Mouse (Mus musculus) hindbrain, embryonic 12.5 days (tissue): Measurements from ENCODE around the gene Trpm3. TPM values are rescaled to one million over a fixed set of nuclear protein-coding genes. Genes with fewer than 3 reads are reported as not detected.

Source experiments
- ATAC-seq: fragments of 200-750 bp; cut with Nextera tagmentation; 2 replicates; pipeline ENCODE4 v1.8.0; 2017; ENCODE audit warnings: moderate TSS enrichment; ENCODE audit not compliant: low FRiP score
- H3K27ac ChIP-seq: fragments of 300-500 bp; sonication (generic); 2 replicates; pipeline ENCODE4 v1.5.1; 2016; ENCODE audit warnings: mild to moderate bottlenecking
- H3K27me3 ChIP-seq: fragments of 300-500 bp; sonication (generic); 2 replicates; pipeline ENCODE4 v1.6.1; 2016; ENCODE audit warnings: mild to moderate bottlenecking
- H3K36me3 ChIP-seq: fragments of 300-500 bp; sonication (generic); 2 replicates; pipeline ENCODE4 v1.6.1; 2016; ENCODE audit warnings: mild to moderate bottlenecking
- H3K4me1 ChIP-seq: fragments of 300-500 bp; sonication (generic); 2 replicates; pipeline ENCODE4 v1.6.1; 2016
- H3K4me2 ChIP-seq: fragments of 300-500 bp; sonication (generic); replicated peaks from 2 replicates; pipeline ENCODE4 v1.6.1; 2016; ENCODE audit warnings: mild to moderate bottlenecking
- H3K4me3 ChIP-seq: fragments of 300-500 bp; sonication (generic); 2 replicates; pipeline ENCODE4 v1.5.1; 2016; ENCODE audit warnings: mild to moderate bottlenecking
- H3K9ac ChIP-seq: fragments of 300-500 bp; sonication (generic); 2 replicates; pipeline ENCODE4 v1.6.1; 2016; ENCODE audit warnings: mild to moderate bottlenecking, moderate library complexity
- H3K9me3 ChIP-seq: fragments of 300-500 bp; sonication (generic); replicated peaks from 2 replicates; pipeline ENCODE4 v1.6.1; 2016; ENCODE audit warnings: mild to moderate bottlenecking
- WGBS: fragments of 180-500 bp; shearing (Covaris S2); methylation state at CpG from one replicate; pipeline ENCODE4 v1.1.7; 2016; 5-methylcytosine and 5-hydroxymethylcytosine counted together
- polyA plus RNA-seq: library from polyadenylated mRNA; unstranded; fragments of >200 nt; fragmentation: Nextera tagmentation; extraction: Ambion mirVana; gene quantifications from 2 replicates; pipeline ENCODE4 v1.2.1, GENCODE M21; 2016

The Trpm3 gene
- polyA plus RNA-seq, 1 experiment from 2014 or later = 23.8 TPM

GRCm38 (mm10) chr19:22326813-22327212, 188.0 kb downstream of the Trpm3 start:
- Histone ChIP-seq H3K4me3 (no peak overlapping the region), H3K4me1 (no peaks in the 10 kb centered on the region), H3K27me3 (no peaks in the 10 kb centered on the region), H3K4me2 (no peak overlapping the region), H3K27ac (no peak overlapping the region), H3K9me3 (no peaks in the 10 kb centered on the region), H3K9ac (no peak overlapping the region), H3K36me3 (no peaks in the 10 kb centered on the region)
- WGBS = 74% methylated on average over 2 of the region's 2 CpGs
- no peak for ATAC-seq

GRCm38 (mm10) chr19:22327226-22327625, 188.4 kb downstream of the Trpm3 start:
- no peak overlapping the region for H3K9ac ChIP-seq
- no peak overlapping the region for H3K4me3 ChIP-seq
- H3K4me1 ChIP-seq = no peaks in the 10 kb centered on the region
- no peak for ATAC-seq
- H3K4me2 ChIP-seq = no peak overlapping the region
- H3K36me3 ChIP-seq = no peaks in the 10 kb centered on the region
- 55% methylated on average over 5 of the region's 5 CpGs for WGBS
- no peaks in the 10 kb centered on the region for H3K27me3 ChIP-seq
- no peaks in the 10 kb centered on the region for H3K9me3 ChIP-seq
- no peak overlapping the region for H3K27ac ChIP-seq

GRCm38 (mm10) chr19:22336278-22336677, 197.4 kb downstream of the Trpm3 start:
- Histone ChIP-seq H3K4me3 (no peak overlapping the region), H3K27me3 (no peaks in the 10 kb centered on the region), H3K9me3 (no peaks in the 10 kb centered on the region), H3K4me1 (no peaks in the 10 kb centered on the region), H3K36me3 (no peaks in the 10 kb centered on the region), H3K27ac (no peak overlapping the region), H3K4me2 (no peak overlapping the region), H3K9ac (no peak overlapping the region)
- no peak for ATAC-seq
- WGBS = 81% methylated on average over 3 of the region's 3 CpGs

GRCm38 (mm10) chr19:22337468-22337867, 198.6 kb downstream of the Trpm3 start:
- Histone ChIP-seq H3K4me2 (no peak overlapping the region), H3K9ac (no peak overlapping the region), H3K4me1 (no peaks in the 10 kb centered on the region), H3K27ac (no peak overlapping the region), H3K4me3 (no peak overlapping the region), H3K27me3 (no peaks in the 10 kb centered on the region), H3K9me3 (no peaks in the 10 kb centered on the region), H3K36me3 (no peaks in the 10 kb centered on the region)
- WGBS = 21% methylated on average over 5 of the region's 5 CpGs
- 0 out of 2 replicates have a peak, but pooled peaks have one; percentile 43 for ATAC-seq

GRCm38 (mm10) chr19:22338927-22339326, 200.1 kb downstream of the Trpm3 start:
- no peak overlapping the region for H3K27ac ChIP-seq
- H3K4me3 ChIP-seq = no peak overlapping the region
- no peaks in the 10 kb centered on the region for H3K9me3 ChIP-seq
- H3K9ac ChIP-seq = no peak overlapping the region
- H3K27me3 ChIP-seq = no peaks in the 10 kb centered on the region
- ATAC-seq = no peak
- H3K4me2 ChIP-seq = no peak overlapping the region
- WGBS = 77% methylated on average over 8 of the region's 8 CpGs
- no peaks in the 10 kb centered on the region for H3K36me3 ChIP-seq
- H3K4me1 ChIP-seq = no peaks in the 10 kb centered on the region

GRCm38 (mm10) chr19:22354037-22354541, 215.2 kb downstream of the Trpm3 start:
- Histone ChIP-seq H3K27ac (no peak overlapping the region), H3K4me2 (no peak overlapping the region), H3K27me3 (no peaks in the 10 kb centered on the region), H3K4me3 (no peak overlapping the region), H3K9ac (no peak overlapping the region), H3K9me3 (no peaks in the 10 kb centered on the region; the same call in 1 of the 2 replicates), H3K36me3 (no peaks in the 10 kb centered on the region), H3K4me1 (peaks cover 3% of the 10 kb centered on the region; the same call in 1 of the 2 replicates)
- 69% methylated on average over 14 of the region's 14 CpGs for WGBS
- ATAC-seq = peak; percentile 68

- Histone ChIP-seq H3K4me3 (no peak overlapping the region), H3K36me3 (no peaks in the 10 kb centered on the region), H3K27me3 (no peaks in the 10 kb centered on the region), H3K9me3 (no peaks in the 10 kb centered on the region), H3K9ac (no peak overlapping the region), H3K4me2 (no peak overlapping the region), H3K4me1 (no peaks in the 10 kb centered on the region), H3K27ac (no peak overlapping the region)
- ATAC-seq = no peak
- 85% methylated on average over 3 of the region's 3 CpGs for WGBS
Measured at GRCm38 (mm10) chr19:22386890-22387289, 248.0 kb downstream of the Trpm3 start.

GRCm38 (mm10) chr19:22394700-22395099, 255.9 kb downstream of the Trpm3 start:
- Histone ChIP-seq H3K4me1 (no peaks in the 10 kb centered on the region), H3K9ac (no peak overlapping the region), H3K36me3 (no peaks in the 10 kb centered on the region), H3K9me3 (no peaks in the 10 kb centered on the region), H3K4me3 (no peak overlapping the region), H3K4me2 (no peak overlapping the region), H3K27me3 (no peaks in the 10 kb centered on the region), H3K27ac (no peak overlapping the region)
- ATAC-seq = no peak
- WGBS = 62% methylated on average over 1 of the region's 1 CpGs

GRCm38 (mm10) chr19:22404049-22404448, 265.2 kb downstream of the Trpm3 start:
- Histone ChIP-seq H3K4me2 (no peak overlapping the region), H3K27ac (no peak overlapping the region), H3K9ac (no peak overlapping the region), H3K4me3 (no peak overlapping the region), H3K27me3 (no peaks in the 10 kb centered on the region), H3K9me3 (no peaks in the 10 kb centered on the region), H3K4me1 (no peaks in the 10 kb centered on the region), H3K36me3 (no peaks in the 10 kb centered on the region)
- ATAC-seq = no peak
- WGBS = 94% methylated on average over 3 of the region's 3 CpGs

GRCm38 (mm10) chr19:22418239-22418638, 279.4 kb downstream of the Trpm3 start:
- no peaks in the 10 kb centered on the region for H3K4me1 ChIP-seq
- no peak overlapping the region for H3K4me3 ChIP-seq
- no peaks in the 10 kb centered on the region for H3K27me3 ChIP-seq
- 86% methylated on average over 3 of the region's 3 CpGs for WGBS
- no peaks in the 10 kb centered on the region for H3K36me3 ChIP-seq
- no peaks in the 10 kb centered on the region for H3K9me3 ChIP-seq
- no peak overlapping the region for H3K9ac ChIP-seq
- H3K4me2 ChIP-seq = no peak overlapping the region
- no peak for ATAC-seq
- no peak overlapping the region for H3K27ac ChIP-seq

- Histone ChIP-seq H3K9ac (no peak overlapping the region), H3K27ac (no peak overlapping the region), H3K4me3 (no peak overlapping the region), H3K4me1 (no peaks in the 10 kb centered on the region), H3K9me3 (no peaks in the 10 kb centered on the region), H3K36me3 (no peaks in the 10 kb centered on the region), H3K27me3 (no peaks in the 10 kb centered on the region), H3K4me2 (no peak overlapping the region)
- no peak for ATAC-seq
- 93% methylated on average over 2 of the region's 2 CpGs for WGBS
Measured at GRCm38 (mm10) chr19:22437207-22437606, 298.4 kb downstream of the Trpm3 start.

GRCm38 (mm10) chr19:22447418-22448339, 308.8 kb downstream of the Trpm3 start:
- H3K27me3 ChIP-seq = no peaks in the 10 kb centered on the region
- no peaks in the 10 kb centered on the region for H3K36me3 ChIP-seq
- H3K27ac ChIP-seq = no peak overlapping the region
- 4% methylated on average over 18 of the region's 18 CpGs for WGBS
- peaks cover 7% of the 10 kb centered on the region for H3K4me1 ChIP-seq
- peak overlapping the region; percentile 53 for H3K9ac ChIP-seq
- peak overlapping the region; percentile 73 for H3K4me2 ChIP-seq
- peak overlapping the region; percentile 39 for H3K4me3 ChIP-seq
- no peaks in the 10 kb centered on the region for H3K9me3 ChIP-seq
- ATAC-seq = peak; percentile 85
